Mouse (Mus musculus) liver, embryonic 14.5 days (tissue): ENCODE measurements around the gene Ncoa7. TPM values are rescaled to one million over a fixed set of nuclear protein-coding genes. Genes with fewer than 3 reads are reported as not detected.

Source experiments
- ATAC-seq: fragments of 200-750 bp; cut with Nextera tagmentation; 2 replicates; pipeline ENCODE4 v1.8.0; 2017; ENCODE audit warnings: moderate number of reproducible peaks, mild to moderate bottlenecking, moderate library complexity; ENCODE audit not compliant: insufficient read depth
- DNase-seq, 3 experiments: peaks; one replicate each; pipeline ENCODE4 v3.0.0-alpha.2; 2012 to 2013; ENCODE audit warnings: low read depth in 3 of 3, low spot score in 3 of 3
- H3K27ac ChIP-seq: fragments of 300-500 bp; sonication (generic); 2 replicates; pipeline ENCODE4 v1.5.1; 2014; ENCODE audit warnings: moderate library complexity, mild to moderate bottlenecking, control low read depth, inconsistent platforms
- H3K27me3 ChIP-seq: fragments of 300-500 bp; sonication (generic); 2 replicates; pipeline ENCODE4 v1.6.1; 2014; ENCODE audit warnings: mild to moderate bottlenecking, low read length, moderate library complexity; ENCODE audit not compliant: control insufficient read depth, insufficient read depth
- H3K36me3 ChIP-seq: fragments of 300-500 bp; sonication (generic); replicated peaks from 2 replicates; pipeline ENCODE4 v1.6.1; 2014; ENCODE audit warnings: low read depth; ENCODE audit not compliant: control insufficient read depth, insufficient read depth
- H3K4me1 ChIP-seq, 2 experiments: fragments of 200-500 bp in 1 of 2; fragments of 300-500 bp in 1 of 2; sonication (generic) in 1 of 2; replicated peaks; 2 replicates each; pipeline ENCODE4 v1.6.1; 2012 to 2014; ENCODE audit warnings: antibody characterized with exemption in 1 of 2, inconsistent platforms in 1 of 2, low read length in 1 of 2; ENCODE audit not compliant: control insufficient read depth in 2 of 2, insufficient read depth in 2 of 2
- H3K4me2 ChIP-seq: fragments of 300-500 bp; sonication (generic); 2 replicates; pipeline ENCODE4 v1.6.1; 2014; ENCODE audit warnings: low read depth, mild to moderate bottlenecking, control low read depth, moderate library complexity
- H3K4me3 ChIP-seq, 2 experiments: fragments of 200-500 bp in 1 of 2; fragments of 300-500 bp in 1 of 2; sonication (generic) in 1 of 2; 2 replicates each; pipeline ENCODE4 v1.5.1; 2012 to 2014; ENCODE audit warnings: low read depth in 2 of 2, low read length in 2 of 2, mild to moderate bottlenecking in 2 of 2, control low read depth in 1 of 2, inconsistent platforms in 1 of 2, moderate library complexity in 1 of 2; ENCODE audit not compliant: insufficient read depth in 1 of 2
- H3K9ac ChIP-seq: fragments of 300-500 bp; sonication (generic); replicated peaks from 2 replicates; pipeline ENCODE4 v1.6.1; 2014; ENCODE audit warnings: mild to moderate bottlenecking, control low read depth, moderate library complexity
- H3K9me3 ChIP-seq: fragments of 300-500 bp; sonication (generic); 2 replicates; pipeline ENCODE4 v1.6.1; 2016; ENCODE audit warnings: low read length, mixed read lengths; ENCODE audit not compliant: control insufficient read depth
- CTCF ChIP-seq: IDR thresholded peaks from 2 replicates; pipeline ENCODE4 v1.5.1; 2016; ENCODE audit warnings: antibody characterized with exemption, low read depth, control low read depth
- EP300 ChIP-seq: IDR thresholded peaks from 2 replicates; pipeline ENCODE4 v1.6.1; 2016; ENCODE audit warnings: antibody characterized with exemption, low read depth
- WGBS: fragments of 180-500 bp; shearing (Covaris S2); extraction: QIAGEN DNeasy Blood & Tissue Kit; methylation state at CpG from one replicate; pipeline ENCODE4 v1.1.7; 2014; ENCODE audit not compliant: insufficient replicate concordance; 5-methylcytosine and 5-hydroxymethylcytosine counted together
- polyA plus RNA-seq, 2 experiments: library from polyadenylated mRNA; depleted of rRNA in 1 of 2; stranded (reverse) in 1 of 2; unstranded in 1 of 2; fragments of >200 nt; fragmentation: Nextera tagmentation in 1 of 2; extraction: Ambion mirVana in 1 of 2; gene quantifications; 2 replicates each; pipeline versions ENCODE4 v1.2.1 to v1.2.3; 2012 to 2014

Gene Ncoa7
- polyA plus RNA-seq, 2 experiments = 7.7 to 10.6 TPM

- H3K27me3 ChIP-seq = no peaks in the 10 kb centered on the region
- no peak overlapping the region for H3K27ac ChIP-seq
- no peaks in the 10 kb centered on the region for H3K36me3 ChIP-seq
- TF ChIP-seq CTCF (no peak), EP300 (no peak)
- 18% methylated on average over 3 of the region's 3 CpGs for WGBS
- H3K9ac ChIP-seq = no peak overlapping the region
- no peak overlapping the region for H3K4me3 ChIP-seq
- no peaks in the 10 kb centered on the region for H3K4me1 ChIP-seq
- H3K4me2 ChIP-seq = no peak overlapping the region
- H3K9me3 ChIP-seq = no peaks in the 10 kb centered on the region
- ATAC-seq (no peak), DNase-seq (no peak)
These were observed 128.3 kb downstream of the Ncoa7 start for GRCm38 (mm10) chr10:30674825-30675224.

DNA sequence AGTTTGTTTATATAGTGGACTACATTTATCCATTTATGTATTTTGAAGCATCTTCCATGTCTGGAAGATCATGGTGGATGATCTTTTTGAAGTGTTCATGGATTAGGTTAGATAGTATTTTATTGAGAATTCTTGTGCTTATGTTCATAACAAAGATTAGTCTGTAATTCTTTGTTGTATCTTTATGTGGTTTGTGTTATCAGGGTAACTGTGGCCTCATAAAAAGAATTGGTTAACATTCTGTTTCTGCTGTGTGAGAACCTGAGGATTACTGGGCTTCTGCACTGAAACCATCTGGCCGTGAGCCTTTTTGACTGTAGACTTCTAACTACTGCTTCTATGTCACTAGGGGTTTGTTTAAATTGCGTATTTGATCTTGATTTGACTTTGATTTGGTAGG lies 136.5 kb downstream of the Ncoa7 start:
- Histone ChIP-seq H3K27me3 (no peaks in the 10 kb centered on the region), H3K9me3 (no peaks in the 10 kb centered on the region), H3K27ac (no peak overlapping the region), H3K9ac (no peak overlapping the region), H3K4me1 (no peaks in the 10 kb centered on the region), H3K36me3 (peaks cover 3% of the 10 kb centered on the region), H3K4me2 (no peak overlapping the region), H3K4me3 (no peak overlapping the region)
- ATAC-seq (no peak), DNase-seq (no peak)
- TF ChIP-seq EP300 (no peak), CTCF (no peak)
- 80% methylated on average over 2 of the region's 2 CpGs for WGBS

- TF ChIP-seq CTCF (peak; percentile 58), EP300 (no peak)
- no peaks in the 10 kb centered on the region for H3K9me3 ChIP-seq
- DNase-seq (no peak), ATAC-seq (peak; percentile 47; the same call in 1 of the 2 replicates)
- peaks cover 0 to 8% of the 10 kb centered on the region in 2 experiments; a peak in 2 of 4 replicates for H3K4me1 ChIP-seq
- peaks cover 5% of the 10 kb centered on the region for H3K36me3 ChIP-seq
- H3K9ac ChIP-seq = no peak overlapping the region
- no peak overlapping the region for H3K4me3 ChIP-seq
- H3K4me2 ChIP-seq = no peak overlapping the region
- H3K27ac ChIP-seq = no peak overlapping the region
- H3K27me3 ChIP-seq = no peaks in the 10 kb centered on the region
- 19% methylated on average over 6 of the region's 6 CpGs for WGBS
These were observed 142.4 kb downstream of the Ncoa7 start for GRCm38 (mm10) chr10:30660564-30661328.

DNA sequence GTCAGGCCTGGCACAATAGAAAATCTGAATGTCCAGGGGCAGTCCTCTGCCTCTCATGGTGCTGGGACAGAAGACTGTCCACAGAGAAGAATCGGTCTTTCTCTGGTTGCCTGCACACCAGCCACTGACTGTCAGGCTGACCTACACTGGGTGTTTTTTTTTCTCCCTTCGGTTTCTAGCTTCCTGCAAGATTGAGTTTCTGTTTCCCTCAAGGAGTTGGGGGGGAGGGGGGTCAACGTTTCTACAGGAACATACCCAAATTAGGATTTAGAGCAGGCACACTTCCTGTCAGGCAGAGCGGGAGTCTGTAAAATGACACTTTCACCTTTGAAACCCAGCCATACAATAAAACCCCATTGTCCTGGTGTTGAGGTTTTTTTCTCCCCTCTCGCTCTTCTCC lies 147.5 kb downstream of the Ncoa7 start:
- ATAC-seq (no peak), DNase-seq (no peak)
- H3K4me3 ChIP-seq = no peak overlapping the region; a peak in 1 of 4 replicates
- peaks cover 0 to under 1% of the 10 kb centered on the region in 2 experiments; a peak in 2 of 4 replicates for H3K4me1 ChIP-seq
- 15% methylated on average over 5 of the region's 5 CpGs for WGBS
- TF ChIP-seq EP300 (no peak), CTCF (no peak)
- no peaks in the 10 kb centered on the region for H3K9me3 ChIP-seq
- no peaks in the 10 kb centered on the region for H3K27me3 ChIP-seq
- no peak overlapping the region for H3K27ac ChIP-seq
- no peak overlapping the region for H3K9ac ChIP-seq
- H3K4me2 ChIP-seq = peak overlapping the region; percentile 4
- peaks cover 10% of the 10 kb centered on the region for H3K36me3 ChIP-seq

GRCm38 (mm10) chr10:30647681-30648080 lies 155.4 kb downstream of the Ncoa7 start:
- no peak overlapping the region for H3K4me2 ChIP-seq
- no peaks in the 10 kb centered on the region for H3K4me1 ChIP-seq
- no peak overlapping the region for H3K27ac ChIP-seq
- no peak overlapping the region for H3K9ac ChIP-seq
- DNase-seq (no peak), ATAC-seq (no peak)
- TF ChIP-seq CTCF = no peak
- no peak for TF ChIP-seq EP300
- H3K36me3 ChIP-seq = peaks cover 8% of the 10 kb centered on the region
- no peaks in the 10 kb centered on the region for H3K9me3 ChIP-seq
- H3K27me3 ChIP-seq = no peaks in the 10 kb centered on the region
- 84% methylated on average over 2 of the region's 2 CpGs for WGBS
- H3K4me3 ChIP-seq = no peak overlapping the region
